Mouse (Mus musculus): Measurements from ENCODE around the gene Acot3. TPM values are rescaled to one million over a fixed set of nuclear protein-coding genes. Genes with fewer than 3 reads are reported as not detected.
"Not testable (repeated sequence)": the region's sequence is repeated elsewhere in the genome, so short reads cannot be mapped to it uniquely, and the experiment has no call there.

The Acot3 gene
- total RNA-seq (2014; fragmentation: Nextera tagmentation) (not detected in 2 replicates), total RNA-seq (2017) (not detected in 2 replicates)

DNA sequence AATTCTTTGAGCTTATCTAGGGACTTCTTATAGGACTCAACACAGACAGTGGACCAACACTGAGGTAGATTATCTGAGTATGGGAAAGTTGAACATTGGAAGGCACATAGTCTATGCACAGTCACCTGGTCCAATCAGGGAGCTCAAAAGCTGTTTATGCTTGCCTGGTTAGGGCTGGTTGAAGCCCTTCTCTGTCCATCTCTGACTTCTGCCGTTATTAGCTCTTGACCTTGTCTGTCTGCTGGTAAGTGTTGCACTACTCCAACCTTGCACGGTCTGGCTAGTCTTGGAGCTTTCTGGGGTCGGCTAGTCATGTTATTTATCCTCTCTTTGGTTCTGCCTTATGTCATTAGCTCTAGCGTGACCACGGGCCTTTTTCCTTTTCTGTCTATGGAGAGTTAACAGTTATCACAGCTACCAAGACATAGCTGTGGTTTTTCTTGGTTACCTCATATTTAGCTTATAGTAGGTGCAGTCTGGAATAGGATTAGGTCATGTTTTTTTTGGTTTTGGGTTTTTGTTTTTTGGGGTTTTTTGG, at the start of gene Acot3:
TSS of gene Acot3 (plus strand) at position 208 of the 538 bp plus-strand sequence.
- ATAC-seq (replicated peaks; ENCODE audit: poor library complexity, severe bottlenecking) = no peak

DNA sequence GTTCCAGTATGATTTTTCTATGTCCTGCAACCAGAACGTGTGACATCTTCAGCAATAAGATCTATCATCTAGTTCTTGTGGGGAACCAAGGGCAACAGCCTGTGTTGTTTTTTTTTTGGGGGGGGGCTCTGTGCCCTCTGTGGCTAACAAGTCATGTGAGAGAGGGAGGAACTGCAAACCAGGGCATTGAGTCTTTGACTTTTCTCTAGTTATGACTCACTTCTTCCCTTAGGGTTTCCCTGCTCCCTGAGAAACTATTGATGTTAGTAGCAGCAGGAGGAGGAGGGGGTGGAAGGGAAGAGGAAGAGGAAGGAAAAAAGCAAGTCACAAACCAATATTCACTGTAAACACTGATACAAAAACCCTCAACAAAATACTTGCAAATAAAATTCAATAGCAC, 48.1 kb upstream of the Acot3 start:
- ATAC-seq (replicated peaks; ENCODE audit: poor library complexity, severe bottlenecking) = peak; percentile 37

DNA sequence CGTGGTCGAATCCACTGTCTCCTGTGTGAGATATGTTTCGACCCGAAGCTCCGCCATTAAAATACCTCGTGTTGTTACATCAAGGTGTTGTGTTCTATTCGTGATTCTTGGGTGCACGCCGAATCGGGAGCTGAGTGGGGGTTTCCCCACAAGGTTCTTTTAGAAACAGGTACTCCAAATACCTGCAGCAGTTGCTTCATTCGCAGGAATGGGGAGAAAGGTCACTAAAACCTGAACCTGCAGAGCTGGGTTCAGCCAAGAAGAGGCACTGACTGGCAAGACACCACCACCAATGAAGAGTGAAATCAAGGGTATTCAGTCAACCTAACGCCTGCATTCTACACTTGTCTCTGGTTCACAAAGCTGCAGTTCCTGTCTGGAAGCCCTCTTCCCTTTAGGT, 43.7 kb upstream of the Acot3 start:
- no peak for ATAC-seq (replicated peaks; ENCODE audit: poor library complexity, severe bottlenecking)

DNA sequence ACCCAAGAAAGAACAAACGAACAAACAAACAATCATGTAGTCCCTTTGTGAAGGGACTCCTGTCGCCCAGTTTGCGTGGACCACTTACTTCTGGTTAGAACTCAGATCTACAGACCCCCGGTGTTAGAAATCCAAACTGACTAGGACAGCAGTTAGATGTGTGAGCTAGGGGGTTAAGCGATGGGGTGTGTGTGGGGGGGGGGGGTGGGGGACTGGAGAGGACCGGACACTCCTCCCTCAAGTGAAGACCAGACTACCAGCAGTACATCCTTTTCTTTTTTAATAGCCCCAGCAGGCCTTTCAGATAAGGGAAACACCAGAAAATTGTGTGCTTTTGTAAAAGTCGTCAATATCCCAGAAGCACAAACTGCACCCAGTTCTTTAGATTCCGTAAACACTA, 43.2 kb upstream of the Acot3 start:
- no peak for ATAC-seq (replicated peaks; ENCODE audit: poor library complexity, severe bottlenecking)

DNA sequence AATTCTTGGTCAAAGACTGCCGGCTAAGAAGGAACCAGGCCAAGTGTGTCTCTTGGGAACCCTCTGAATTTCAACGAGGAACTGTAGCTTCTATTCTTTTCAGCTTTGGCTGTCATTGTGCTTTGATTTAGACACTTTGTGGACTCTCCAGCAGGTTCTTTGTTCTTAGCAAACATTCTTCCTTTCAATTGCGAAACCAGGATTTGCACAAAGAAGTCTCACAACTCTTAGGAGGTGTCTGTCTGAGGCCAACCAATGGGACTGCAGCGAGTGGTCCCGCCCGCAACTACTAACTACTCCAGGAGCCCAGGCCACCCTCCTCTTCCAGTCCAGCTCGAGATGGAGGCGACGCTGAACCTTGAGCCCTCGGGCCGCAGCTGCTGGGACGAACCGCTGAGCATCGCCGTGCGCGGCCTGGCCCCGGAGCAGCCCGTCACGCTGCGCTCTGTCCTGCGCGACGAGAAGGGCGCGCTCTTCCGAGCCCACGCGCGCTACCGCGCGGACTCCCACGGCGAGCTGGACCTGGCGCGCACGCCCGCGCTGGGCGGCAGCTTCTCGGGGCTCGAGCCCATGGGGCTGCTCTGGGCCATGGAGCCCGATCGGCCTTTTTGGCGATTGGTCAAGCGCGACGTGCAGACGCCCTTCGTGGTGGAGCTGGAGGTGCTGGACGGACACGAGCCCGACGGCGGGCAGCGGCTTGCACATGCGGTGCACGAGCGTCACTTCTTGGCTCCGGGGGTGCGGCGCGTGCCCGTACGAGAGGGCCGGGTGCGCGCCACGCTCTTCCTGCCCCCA, 42.6 kb upstream of the Acot3 start, which contains the start of gene Acot1:
TSS of gene Acot1 (plus strand) at position 320 of the 795 bp plus-strand sequence.
- peak; percentile 98 for ATAC-seq (replicated peaks; ENCODE audit: poor library complexity, severe bottlenecking)

DNA sequence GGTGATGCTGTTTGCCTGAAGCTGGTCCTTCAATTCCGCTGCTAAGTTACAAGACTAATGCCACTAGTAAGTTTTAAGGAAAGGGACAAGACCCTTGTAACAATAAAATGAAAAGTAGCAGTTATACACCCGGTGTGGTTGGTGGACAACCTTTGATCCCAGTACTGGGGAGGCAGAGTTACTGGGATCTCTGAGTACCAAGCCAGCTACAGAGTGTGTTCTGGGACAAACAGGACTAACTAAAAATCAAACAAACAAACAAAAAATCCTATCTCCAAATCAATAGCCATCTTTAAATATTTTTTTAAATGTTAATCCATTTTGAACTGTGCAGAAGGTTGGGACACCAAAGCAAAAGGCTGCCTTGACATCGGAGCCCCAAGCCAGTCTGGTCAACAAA, 41.7 kb upstream of the Acot3 start:
- ATAC-seq (replicated peaks; ENCODE audit: poor library complexity, severe bottlenecking) = no peak

DNA sequence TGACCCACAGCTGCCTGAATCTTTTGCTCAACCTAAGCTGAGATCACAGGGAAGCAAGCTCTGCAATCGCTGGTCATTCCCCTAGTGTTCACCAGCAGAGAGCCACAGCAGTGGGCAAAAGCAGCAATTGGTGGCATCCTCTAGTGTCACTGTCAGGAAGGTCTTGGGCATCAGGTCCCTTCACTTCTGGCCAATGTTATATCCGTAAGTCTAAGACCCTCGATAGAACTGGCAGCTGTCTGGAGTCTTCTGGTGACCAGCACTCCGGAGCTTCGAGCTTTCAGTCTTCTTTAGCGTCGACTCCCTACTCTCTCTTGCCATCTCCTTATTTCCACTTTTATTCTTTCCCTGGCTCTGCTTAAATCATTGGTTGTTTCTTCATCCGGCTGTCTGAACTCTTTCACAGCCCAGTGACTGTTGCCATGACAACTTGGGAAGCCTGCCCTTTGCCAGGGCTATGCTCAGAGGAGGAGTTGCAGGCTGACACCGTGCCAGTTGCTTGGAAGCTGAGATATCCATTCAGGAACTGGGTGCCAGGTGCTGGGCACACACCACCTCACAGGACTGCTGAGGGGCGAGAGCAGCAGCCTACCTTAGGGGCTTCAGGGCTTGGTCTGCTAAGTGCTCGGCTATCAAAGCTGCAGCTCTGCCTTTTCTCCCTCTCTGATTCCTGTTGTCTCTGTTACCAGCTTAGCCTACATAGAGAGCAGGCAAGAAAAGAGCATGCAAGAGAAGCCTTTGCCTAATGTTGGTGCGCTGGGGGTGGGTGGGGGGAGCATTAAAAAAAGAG, 40.5 kb upstream of the Acot3 start:
- ATAC-seq (replicated peaks; ENCODE audit: poor library complexity, severe bottlenecking) = no peak

DNA sequence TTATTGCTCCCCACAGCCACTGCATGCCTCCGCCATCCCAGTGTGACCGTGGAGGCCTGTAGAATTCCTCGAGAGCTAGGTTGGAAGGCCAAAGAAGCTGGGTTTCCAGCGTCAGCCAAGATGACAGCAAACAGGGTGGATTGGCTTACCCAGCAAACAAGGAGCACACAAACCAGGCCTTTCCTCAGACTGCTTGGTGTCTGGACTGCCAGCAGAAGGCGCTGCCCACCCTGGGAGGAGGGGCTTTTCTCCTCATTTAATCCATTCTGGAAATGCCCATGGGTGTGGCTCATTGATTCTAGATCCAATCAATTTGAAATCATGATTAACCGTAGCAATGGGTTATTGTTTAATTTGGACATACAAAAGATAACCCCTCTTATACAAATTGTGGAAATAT, 38.8 kb upstream of the Acot3 start:
- ATAC-seq (replicated peaks; ENCODE audit: poor library complexity, severe bottlenecking) = no peak

DNA sequence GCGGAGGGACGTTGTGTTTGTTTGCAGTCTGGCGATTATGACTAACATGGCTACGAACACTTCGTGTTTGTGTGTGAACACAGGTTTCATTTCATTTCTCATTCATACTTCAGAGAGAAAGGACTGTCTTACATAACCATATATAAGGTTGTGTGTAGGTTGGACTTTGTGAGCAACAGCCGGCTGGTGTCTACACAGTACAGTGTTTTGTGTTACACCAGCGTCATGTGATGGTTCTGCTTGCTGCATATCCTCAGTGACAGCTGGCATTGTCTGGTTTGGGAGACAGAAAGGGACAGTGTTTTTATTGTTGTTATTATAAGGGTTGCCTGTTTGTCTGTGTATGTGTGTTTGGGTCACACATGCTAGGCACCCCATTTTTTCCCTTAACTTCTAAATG, 38.2 kb upstream of the Acot3 start:
- no peak for ATAC-seq (replicated peaks; ENCODE audit: poor library complexity, severe bottlenecking)

DNA sequence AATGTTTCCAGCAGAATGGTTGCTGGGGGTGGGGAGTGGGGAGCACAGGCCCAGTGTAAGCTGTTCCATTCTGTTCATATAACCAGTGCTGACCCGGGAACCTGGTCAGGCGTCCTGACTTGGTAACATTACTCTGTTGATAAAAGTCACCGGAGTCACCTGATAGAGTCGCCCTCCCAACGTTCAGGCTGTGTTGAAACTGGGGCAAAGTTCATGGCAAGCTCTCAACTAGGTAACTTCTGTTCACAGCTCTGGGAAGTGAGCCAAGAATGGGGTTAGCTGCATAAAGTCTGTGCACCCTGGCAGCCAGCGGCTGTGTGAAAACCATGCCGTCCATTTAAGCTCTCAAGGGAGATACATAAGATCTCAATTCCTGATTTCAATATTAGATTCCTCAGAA, 31.4 kb upstream of the Acot3 start:
- peak; percentile 74 for ATAC-seq (replicated peaks; ENCODE audit: poor library complexity, severe bottlenecking)

DNA sequence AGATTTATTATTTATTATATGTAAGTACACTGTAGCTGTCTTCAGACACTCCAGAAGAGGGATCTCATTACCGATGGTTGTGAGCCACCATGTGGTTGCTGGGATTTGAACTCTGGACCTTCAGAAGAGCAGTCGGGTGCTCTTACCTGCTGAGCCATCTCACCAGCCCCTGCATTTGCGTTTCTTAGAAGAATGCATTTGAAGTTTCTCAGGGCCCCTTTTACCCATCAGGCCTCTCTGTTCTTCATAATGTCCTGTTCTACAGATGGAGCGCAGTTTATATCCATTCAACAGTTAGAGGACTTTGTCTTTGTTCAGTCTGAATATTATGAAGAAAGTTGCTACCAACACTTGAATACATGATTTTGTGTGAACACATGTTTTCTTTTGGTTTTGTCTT, 29.7 kb upstream of the Acot3 start:
- not testable (repeated sequence) for ATAC-seq (replicated peaks; ENCODE audit: poor library complexity, severe bottlenecking)

DNA sequence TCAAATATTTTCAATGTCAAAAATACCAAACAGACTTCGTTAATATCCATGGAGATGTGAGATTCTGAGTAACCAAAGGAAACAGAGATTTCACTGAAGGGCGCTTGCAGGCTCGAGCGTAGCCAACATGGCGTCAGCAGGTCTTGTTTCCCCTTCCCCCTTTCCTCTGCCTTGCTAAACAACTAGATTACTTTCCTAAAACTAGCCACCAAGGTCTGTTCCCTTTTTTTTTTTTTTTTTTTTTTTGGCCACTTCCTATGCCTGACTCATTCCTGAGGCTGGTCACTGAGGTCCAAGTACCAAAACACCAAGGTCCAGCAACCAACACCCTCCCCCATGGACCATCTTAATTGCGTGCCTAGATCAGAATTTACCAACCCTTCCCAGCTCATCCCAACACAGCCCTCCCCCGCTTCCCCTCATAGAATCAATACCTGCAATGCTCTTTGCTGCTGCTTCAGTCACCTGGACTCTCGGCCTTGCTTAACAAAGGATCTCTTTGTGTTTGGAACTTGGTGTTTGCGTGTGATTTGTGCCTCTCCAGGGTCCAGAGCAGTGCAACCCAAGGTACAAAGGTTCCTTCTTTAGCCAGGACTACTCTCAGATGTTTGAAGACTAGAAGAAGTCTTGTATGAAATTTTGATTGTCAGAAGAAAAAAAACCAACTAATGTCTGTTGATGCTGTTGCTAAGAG, 28.7 kb upstream of the Acot3 start:
- ATAC-seq (replicated peaks; ENCODE audit: poor library complexity, severe bottlenecking) = peak; percentile 65

DNA sequence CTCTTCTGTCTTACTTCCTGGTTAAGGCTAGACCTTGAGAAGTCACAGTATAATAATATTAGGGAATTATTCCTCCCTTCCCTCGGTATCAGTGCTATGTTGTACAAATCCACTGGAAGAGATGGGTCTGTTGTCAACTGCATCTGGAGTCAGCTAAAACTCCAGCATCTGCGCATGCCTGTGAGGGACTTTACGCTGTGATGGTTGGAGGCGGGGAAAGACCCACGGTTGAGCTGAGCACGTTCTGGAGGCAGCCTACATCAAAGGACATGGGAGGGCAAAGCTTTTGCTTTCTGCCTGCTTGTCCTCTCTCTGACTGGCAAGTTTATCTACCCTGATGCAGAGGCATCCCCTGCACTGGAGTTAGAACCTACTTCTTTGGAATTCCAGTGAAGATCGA, 26.1 kb upstream of the Acot3 start:
- no peak for ATAC-seq (replicated peaks; ENCODE audit: poor library complexity, severe bottlenecking)

DNA sequence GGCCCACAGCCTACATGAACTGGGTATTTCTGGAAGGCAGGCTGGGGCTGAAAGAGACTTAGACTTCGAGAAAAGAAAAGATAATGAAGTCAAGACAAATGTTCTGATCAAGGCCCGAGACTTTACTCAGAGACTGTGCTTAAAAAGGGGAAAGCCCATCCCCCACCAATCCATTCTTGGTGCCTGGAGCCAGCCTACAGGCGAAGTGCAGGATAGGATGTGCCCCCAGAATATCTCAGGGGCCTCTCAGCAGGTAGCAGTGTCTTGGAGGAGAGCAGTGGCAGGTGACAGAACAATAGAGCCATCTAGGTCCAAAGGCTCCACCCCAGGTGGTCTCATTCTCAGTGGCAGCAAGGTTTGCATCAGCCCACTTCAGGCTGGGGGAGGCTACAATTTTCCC, 23.6 kb upstream of the Acot3 start:
- not testable (repeated sequence) for ATAC-seq (replicated peaks; ENCODE audit: poor library complexity, severe bottlenecking)

DNA sequence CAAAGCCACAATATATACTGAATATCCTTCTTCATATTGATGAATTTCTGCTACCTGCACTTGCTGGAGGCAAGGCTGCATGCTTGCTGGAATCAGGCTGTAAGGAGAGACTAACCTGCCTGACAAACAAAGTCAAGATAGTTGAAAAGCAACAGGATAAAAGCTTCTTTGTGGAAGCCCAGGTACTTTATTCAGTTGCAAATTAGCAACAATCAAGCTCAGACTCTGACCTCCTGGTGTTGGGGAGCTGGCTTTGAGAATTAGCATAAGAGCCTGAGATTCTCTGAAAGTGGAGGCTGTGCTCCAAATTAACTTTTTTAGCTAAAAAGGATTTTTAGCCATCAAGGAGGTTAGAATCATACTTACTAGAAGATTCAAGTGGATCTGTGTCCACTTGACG, 22.9 kb upstream of the Acot3 start:
- ATAC-seq (replicated peaks; ENCODE audit: poor library complexity, severe bottlenecking) = not testable (repeated sequence)

DNA sequence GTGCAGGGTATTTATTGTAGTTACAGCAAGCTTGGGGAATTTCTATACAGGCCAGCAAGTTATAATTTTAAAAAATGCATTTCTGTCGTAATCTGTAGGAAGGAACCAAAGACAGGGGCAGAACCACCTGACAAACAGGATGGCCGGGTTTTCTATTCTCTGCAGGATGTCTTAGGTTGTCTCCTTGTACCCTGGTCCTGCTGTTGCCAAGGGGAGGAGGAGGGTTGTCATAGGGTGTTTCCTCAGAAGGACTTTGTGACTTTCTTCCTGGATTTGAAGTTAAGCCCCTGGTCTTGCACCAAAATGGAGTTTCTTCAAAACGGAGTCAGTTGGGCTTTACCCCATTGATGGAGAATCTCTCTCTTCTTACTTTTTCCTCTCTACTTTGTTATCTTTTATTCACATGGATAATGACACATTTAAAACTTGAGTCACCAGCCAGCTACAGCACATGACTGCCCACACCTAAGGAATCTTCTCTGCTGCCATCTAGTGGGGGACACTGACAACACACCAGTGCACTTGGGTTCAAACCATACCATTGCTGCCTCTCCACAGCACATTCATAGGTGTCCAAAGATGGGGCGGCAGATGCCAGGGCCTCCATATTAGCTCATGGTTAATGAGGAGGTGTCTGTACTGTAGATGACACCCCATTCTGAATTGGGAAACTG, 21.1 kb upstream of the Acot3 start:
- peak; percentile 91 for ATAC-seq (replicated peaks; ENCODE audit: poor library complexity, severe bottlenecking)

DNA sequence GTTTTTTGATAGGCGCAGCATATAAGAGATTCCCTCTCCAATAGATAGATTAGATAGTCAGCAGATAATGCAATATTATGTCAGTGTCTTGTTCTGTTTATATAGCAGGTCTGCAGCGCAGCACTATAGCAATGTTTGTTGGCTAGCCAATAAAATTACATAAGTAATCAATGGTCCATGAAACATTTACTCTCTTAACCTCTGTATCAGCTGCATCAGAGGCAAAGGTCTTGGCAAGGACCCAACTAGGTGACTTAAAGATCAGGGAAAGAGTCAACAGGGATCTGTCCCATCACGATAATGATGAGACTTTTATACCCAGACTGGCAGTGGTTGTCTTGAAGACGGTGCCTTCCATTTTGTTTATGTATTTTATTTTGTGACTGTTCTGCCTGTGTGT, 19.1 kb upstream of the Acot3 start:
- no peak for ATAC-seq (replicated peaks; ENCODE audit: poor library complexity, severe bottlenecking)

DNA sequence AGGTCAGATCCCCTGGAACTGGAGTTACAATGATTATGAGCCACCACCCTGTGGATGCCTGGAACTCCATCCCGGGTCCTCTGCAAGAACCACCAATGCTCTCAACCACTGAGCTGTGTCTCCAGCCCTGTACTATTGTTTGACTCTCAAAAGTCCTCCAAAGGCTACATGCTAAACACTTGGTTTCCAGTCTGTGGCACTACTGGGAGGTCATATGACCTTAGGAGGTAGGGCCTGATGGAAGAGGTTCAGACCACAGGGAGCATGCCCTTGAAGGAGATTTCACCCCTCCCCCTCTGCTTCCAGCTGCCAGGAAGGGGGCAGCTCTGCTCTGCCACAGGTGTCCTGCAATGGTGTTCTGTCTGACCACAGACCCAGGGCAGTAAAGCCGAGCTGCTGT, 18.6 kb upstream of the Acot3 start:
- 0 out of 2 replicates have a peak, but pooled peaks have one; percentile 9 for ATAC-seq (replicated peaks; ENCODE audit: poor library complexity, severe bottlenecking)

DNA sequence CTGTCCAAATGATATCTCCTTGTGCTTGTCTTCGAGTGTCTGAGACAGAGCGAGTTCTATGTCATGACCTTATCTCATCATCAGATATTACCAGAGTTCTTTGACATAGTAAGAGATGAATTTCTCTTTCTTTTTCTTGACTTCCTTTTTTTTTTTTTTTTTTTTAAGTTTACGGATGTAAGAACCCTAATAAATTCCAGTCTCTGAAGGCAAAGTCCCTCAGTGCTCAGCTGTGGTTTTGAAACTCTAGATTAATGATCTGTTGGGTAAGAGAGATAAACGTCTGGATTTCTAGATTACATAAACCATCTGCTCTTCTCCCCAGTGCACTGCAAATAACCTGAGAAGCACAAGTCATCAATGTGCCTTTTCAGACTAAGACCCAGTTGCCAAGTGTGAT, 17.8 kb upstream of the Acot3 start:
- ATAC-seq (replicated peaks; ENCODE audit: poor library complexity, severe bottlenecking) = peak; percentile 60

DNA sequence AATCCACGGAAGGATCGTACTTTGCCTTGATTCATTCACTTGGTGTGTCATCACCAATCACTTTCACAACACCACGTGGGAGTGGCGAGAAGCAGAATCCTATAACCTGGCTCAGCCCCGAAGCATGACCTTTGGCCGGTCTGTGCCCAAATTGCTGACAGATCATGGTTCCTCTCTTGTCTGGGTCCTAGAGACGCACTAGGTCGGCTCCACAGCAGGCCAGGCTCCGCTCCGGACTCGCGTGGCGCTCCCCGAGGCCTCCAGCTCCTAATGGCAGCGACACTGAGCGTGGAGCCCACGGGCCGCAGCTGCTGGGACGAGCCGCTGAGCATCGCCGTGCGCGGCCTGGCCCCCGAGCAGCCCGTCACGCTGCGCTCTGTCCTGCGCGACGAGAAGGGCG, 13.7 kb upstream of the Acot3 start, which contains the start of gene Acot4:
TSS of gene Acot4 (plus strand) at position 139 of the 400 bp plus-strand sequence.
- peak; percentile 48 for ATAC-seq (replicated peaks; ENCODE audit: poor library complexity, severe bottlenecking)

Measured in granulocyte monocyte progenitor cell, adult 5-6 weeks (primary cell).